Mouse (Mus musculus): Measurements from ENCODE around the gene Ebp.

The Ebp gene

DNA sequence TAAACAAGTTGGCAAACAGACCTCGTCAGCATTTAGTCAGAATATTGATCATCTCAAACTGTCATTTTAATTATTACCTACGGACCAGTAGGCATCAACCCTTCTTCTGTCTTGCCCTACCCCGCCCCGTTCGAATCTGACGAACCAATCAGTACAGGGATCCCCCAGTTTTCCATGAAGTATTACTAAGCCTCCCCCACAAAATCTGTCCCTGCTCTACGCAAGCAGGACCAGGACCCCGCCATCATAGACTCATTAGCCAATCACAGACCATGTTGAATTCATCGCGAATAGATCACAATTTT lies at the start of gene Ebp:
Ebp (minus strand) TSS at position 94 of the 305 bp plus-strand sequence.
- DNase-seq (ENCODE audit: low spot score in 2 of 2), result peak; percentile 45 to 53

DNA sequence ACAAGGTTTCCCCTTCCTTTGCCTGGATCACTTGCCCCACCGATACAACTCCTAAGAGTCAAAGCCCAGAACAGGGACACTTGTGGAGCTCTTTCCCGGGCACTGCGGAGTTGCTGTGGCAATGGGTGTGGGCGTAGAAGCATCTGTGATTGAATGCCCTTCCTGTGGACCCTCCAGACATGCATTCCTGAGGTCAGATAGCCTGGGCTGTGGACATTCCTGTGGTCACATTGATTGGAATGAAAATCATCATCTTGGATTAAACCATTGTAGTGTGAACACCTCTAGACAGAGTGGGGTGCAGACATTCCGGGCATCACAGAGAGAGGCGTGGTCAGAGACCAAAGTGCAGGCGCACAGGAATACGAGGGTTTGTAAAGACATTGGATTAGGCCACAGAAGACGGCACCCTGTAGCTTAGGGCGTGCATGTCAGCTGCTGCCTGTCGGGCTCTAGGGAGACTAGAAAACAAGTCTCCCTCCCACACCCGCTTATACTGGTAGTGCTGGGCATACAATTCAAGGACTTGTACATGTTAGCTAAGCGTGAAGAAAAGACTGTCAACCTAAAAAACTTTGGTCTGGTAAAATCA lies 45.6 kb upstream of the Ebp start:
- DNase-seq (ENCODE audit: low spot score in 2 of 2), result no peak

DNA sequence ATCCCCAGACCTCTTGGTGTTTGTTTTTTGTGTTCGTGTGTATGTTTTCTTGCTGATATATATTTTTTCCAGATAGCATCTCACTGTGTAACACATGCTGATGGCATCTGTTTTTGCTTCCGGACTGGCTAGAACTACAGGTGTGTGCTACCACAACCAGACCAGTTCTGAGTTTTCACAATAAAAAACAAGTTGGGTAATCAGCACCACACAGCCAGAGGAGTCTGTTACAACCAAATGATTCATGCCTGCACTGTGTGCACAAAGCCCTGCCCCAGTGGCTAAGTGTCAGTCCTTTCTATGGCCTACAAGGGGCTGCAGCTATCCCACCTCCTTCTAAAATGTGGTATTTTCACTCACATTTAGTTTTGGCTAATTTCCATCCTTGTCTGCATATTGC lies 43.4 kb upstream of the Ebp start:
- no peak for DNase-seq (ENCODE audit: low spot score in 2 of 2)

DNA sequence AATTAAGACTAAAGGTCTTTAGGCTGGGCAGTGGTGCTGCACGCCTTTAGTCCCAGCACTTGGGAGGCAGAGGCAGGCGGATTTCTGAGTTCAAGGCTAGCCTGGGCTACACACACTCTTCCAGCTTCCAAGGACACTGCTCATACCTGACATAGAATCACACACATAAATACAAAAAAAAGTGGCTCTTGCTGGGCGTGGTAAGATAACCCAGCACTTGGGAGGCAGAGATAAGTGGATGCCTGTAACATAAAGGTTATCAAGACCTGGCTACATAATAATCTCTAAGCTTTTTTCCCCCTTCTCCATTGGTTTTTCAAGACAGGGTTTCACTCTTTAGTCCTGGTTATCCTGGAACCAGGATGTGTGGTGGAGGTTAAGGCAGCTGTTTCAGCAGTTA lies 40.3 kb upstream of the Ebp start:
- no peak for DNase-seq (ENCODE audit: low spot score in 2 of 2)

DNA sequence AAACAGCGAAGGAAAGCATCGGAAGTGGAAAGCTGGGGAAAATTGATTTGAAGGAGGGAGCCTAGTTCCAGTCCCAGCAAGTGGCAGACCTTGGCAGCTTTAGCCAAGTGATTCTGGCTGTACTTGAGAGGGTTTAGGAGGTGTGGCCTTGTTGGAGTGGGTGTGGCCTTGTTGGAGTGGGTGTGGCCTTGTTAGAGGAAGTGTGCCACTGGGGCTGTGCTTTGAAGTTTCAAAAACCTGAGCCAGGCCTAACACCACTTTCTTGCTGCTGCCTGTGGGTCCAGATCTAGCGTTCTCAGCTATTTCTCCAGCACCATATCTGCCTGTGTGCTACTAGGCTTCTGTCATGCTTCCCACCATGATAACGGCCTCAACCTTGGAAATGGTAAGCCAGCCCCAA lies 37.0 kb upstream of the Ebp start:
- no peak for DNase-seq (ENCODE audit: low spot score in 2 of 2)

DNA sequence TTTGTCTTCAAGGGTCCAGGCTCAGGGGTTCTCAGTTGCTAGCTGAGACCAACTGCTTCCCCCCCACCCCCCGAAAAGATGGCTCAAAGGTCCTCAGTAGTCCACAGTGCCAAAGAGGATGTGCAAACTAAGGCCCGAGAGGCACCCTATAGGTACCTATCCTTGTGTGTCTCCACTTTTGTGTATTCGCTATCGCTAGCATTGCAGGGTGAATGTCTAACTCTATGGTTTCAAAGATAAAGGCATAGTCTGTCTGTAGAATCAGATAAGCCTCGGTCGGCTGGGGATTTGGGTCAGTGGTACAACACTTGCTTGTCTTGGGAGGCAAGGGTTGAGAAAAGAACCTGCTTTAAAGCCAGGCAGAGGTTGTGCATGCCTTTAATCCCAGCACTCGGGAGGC lies 30.2 kb upstream of the Ebp start:
- DNase-seq (ENCODE audit: low spot score in 2 of 2), result no peak

DNA sequence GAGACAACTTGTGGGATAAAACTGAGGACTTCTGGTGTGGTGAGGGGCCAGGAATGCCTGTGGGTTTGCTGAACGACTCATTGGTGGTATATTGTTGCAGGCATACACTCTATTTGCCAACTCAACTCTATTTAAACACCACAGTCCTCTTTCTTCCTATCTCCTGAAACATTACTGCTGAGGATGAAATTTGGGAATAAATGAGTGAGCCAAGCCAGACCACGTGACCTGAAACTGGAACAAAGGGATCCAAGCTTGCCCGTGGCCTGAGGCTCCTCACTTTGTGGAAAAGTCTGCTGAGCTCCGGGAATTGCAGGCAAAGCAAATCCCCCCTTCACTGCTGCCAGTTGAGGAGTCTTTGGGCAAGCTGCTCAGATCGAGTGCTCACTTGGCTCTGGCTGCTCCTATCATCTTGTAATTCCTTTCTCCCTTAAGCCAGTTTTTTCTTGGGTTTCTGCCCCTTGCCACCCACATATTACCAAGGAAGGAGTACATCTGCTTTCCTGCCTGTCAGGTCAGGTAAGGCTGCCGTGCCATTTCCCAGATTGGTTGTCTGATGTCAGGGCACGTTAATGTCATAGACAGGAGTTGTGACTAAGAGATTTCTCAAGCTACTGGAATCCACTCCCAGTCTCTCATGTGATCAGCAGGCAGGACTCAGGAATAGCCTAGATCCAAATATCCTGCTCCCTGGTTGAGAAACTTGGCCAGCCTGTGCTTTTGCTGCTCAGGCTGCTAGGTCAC lies 29.5 kb upstream of the Ebp start:
- DNase-seq (ENCODE audit: low spot score in 2 of 2), result peak; percentile 11 to 42

DNA sequence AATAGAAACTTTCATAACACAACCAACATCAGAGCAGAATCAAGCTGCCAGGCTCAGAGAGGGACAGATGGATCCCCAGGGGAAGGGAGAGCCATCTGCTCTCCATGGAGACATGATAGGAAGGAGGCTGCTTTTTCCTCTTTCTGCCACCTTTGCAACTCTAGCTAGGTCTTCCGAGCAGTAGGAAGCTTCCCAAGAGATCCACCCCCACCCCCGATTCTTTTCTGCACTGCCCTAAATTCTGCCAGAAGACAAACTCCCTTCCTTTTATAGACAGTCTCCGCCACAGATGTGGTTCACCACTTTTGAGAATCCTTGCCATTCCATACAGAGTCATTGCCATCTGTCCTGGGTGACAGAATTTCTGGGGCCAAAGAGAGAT lies 29.0 kb upstream of the Ebp start:
- peak; percentile 50 to 60 for DNase-seq (ENCODE audit: low spot score in 2 of 2)

DNA sequence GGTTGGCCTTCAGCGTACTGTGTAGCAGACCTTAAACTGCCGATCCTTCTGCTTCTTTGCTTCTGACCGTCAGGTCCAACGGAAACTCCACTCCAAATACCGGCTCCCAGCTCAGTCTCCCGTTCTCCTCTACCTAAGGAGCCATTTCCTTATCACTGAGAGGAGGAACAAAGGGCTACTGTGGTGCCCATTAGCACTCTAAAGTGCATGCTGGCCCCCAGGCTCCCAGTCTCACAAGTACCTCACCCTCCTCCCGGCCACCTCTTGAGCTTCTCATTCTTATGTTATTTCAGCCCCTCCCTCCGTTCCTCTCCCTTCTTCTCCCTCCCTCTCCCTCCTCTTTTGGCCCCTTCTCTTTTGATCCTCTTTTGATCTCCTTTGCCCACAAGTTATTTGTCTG lies 26.3 kb upstream of the Ebp start:
- DNase-seq (ENCODE audit: low spot score in 2 of 2), result no peak

DNA sequence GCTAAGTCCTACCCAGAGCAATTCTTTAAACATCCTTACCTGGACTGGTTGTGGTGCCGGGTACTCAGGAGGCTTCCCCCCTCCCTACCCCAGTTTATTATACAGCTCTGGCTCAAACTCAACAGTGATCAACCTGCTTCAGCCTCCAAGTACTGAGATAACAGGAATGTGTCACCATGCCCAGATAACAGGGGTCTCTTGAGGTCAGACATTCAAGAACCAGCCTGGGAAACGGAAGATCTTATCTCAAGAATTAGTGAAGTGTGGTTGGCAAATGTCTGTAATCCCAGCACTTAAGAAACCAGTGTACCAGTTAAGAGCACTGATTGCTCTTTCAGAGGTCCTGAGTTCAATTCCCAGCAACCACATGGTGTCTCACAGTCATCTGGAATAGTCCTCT lies 24.8 kb upstream of the Ebp start:
- no peak for DNase-seq (ENCODE audit: low spot score in 2 of 2)

DNA sequence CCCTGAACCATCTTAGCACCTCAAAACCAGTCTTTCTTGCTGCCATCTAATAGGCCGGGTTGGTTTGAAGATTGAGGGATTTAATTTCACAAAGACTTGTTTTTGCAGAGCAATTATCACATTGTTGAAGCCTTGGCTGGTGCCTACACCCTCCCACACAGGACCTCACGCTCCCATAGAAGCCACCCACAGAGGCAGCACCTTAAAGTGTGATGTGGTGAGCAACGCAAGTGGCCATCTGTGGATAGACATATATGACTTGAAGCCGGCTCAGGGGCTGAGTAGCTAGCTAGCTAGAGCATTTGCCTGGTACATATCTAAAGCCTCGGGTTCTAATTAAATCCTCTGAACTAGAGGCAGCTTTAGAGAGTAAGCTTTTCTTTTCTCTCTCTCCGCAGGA lies 24.1 kb upstream of the Ebp start:
- DNase-seq (ENCODE audit: low spot score in 2 of 2), result peak; percentile 56 to 63

DNA sequence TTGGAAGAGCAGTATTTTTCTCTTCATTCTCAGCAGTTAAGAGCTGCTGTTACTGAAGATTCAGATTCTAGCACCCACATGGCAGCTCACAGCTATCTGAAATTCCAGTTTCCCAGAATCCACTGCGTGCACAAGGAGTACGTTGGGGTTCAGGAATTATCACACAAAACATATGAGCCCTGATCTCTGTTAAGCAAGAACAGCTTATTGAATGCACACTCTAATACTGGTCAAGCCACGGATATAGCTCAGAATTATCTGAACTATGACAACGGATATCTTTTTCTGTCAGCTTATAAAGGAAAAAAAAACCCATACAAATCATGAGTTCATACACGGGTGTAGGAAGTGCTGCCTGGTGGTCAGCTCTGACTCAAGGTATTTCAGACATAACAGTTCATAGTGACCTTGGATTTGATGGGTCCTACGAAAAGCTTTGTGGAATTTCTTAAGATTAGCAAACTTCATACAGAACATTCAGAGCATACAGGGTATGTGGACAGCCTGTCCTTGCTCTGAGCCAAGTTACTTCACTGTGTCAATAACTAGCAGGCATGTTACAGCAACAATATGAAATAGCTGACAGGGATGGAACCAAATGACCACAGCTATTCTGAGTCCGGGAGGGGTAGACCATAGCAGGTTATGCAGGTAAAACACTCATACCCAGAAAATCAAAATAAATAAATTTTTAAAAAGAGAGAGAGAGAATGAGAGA lies 18.3 kb upstream of the Ebp start:
- DNase-seq (ENCODE audit: low spot score in 2 of 2), result no peak

DNA sequence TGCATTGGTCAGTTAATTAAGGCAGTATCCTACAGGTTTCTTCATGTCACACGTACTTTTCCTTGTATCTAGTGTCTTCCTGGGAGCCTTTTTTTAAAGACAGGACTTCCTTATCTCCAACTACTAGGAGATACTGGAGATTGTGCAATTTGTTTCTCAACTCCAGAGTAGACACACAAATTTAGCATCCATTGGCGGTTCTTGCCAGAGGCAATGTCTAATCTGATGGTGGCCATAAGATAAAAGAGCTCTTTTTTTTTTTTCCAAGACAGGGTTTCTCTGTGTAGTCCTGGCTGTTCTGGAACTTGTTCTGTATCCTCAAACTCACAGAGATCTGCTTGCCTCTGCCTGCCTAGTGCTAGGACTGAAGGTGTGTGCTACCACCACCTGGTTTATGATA lies 16.4 kb upstream of the Ebp start:
- no peak for DNase-seq (ENCODE audit: low spot score in 2 of 2)

DNA sequence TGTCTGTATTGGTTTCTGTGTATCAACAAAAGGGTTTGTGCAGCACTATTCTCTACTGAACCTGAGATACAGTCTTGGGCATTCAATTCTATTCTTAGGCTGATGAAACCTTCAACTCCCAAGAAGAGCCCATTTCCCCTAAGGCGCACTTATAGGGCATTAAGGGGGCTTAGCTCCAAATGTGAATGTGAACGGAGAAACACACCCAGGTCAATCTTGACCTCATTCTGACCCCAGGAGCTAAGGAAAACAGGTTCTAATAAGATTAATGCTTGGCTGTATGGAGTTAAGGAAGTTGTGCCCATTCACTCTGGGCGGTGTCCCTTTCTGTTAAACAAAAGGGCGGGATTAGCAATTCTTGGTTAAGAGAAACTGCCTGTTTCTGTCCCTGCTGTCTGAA lies 13.9 kb upstream of the Ebp start:
- DNase-seq (ENCODE audit: low spot score in 2 of 2), result no peak

DNA sequence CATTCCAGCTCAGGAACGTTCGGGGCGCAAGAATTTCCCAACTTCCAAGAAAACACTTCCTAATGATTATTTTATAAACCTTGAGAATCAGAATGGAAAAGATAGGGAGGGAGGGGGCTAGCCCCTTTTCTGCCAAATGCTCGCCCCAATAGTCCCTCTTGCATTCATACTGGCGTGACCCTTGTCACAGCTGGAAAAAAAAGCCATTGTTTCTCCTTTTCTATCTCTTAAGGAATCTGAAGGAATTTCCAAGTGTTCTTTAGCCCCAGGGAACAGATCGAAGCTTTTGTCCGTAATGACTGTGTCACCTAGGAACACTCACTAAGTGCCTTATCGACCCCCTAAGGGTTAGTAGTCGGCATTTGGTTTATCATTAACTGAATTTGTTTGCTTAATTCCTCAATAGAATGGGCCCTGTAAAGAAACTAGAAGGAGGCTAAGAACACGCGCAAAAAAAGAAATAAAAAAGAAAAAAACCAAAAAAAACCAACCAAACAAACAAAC lies 13.4 kb upstream of the Ebp start:
- no peak for DNase-seq (ENCODE audit: low spot score in 2 of 2)

DNA sequence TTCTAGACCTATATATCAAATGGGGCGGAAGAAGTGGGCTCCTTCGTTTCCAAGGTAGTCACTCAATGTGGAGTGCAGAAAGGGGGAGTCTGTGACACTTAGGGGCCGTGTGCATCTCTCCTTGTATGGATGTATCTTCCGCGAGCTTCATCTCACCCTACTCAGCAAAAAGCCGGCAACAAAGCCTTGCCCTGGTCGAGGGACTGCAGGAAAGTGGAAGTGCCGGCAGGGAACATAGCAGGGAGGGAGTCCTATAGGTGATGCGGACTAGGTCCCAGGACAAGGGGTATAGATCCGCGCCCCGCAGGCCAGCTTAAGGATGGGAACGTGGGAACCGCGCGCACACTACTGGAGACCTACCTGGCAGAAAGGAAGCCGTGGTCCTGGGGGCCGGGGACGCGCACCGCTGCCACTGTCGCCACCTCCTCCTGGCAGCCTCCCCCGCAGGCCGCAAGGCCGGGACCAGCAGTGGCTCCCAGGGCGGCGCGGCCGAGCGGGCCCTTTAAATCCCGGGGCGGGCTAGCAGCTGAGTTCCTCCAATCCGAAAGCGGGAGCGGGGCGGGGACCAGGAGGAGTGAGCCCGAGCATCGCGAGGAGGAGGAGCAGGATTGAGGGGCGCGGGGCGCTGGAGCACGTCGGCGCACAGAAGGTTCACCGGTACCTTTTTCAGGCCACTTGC lies 12.8 kb upstream of the Ebp start, which contains the start of gene Porcn:
Porcn (minus strand) TSS at position 511 of the 679 bp plus-strand sequence.
- DNase-seq (ENCODE audit: low spot score in 2 of 2), result peak; percentile 76 to 78

DNA sequence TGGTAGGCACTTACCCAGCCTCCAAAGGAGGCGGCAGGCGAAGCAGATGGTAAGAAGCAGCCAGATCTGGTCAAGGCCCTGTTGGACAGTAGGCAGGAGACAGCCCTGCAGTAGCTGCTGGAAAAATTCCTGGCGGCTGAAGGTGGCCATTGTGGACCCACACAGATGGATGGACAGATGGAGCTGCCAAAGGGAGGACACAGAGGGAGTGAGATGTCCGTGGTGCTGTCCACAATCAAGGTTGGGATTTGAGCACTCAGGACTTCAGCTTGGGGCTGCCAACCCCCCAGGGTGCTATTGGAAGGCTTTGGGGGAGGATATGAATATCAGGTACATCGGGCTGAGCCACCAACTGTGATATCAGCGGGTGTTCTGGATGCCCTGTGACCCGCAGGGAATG lies 12.2 kb upstream of the Ebp start:
- DNase-seq (ENCODE audit: low spot score in 2 of 2), result peak in 1 of 2 experiments; percentile 12

DNA sequence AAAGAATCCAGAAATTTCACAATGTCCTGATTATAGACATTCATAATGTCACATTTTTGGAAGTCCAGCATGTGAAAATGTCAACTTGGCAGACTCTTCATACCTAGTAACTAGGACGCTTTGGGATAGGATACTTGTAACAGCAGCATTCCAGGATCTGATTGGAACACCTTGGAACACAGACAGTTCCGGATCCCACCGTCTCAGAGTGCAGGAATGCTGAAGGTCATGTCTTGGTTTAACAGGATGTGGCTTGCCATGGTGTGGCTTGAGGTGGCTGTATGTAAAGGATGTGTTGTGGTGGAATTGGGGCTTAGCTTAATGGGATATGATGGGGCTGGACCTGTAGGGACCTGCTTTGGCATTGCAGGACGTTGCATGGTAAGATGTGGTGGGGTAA lies 11.8 kb upstream of the Ebp start:
- DNase-seq (ENCODE audit: low spot score in 2 of 2), result no peak

DNA sequence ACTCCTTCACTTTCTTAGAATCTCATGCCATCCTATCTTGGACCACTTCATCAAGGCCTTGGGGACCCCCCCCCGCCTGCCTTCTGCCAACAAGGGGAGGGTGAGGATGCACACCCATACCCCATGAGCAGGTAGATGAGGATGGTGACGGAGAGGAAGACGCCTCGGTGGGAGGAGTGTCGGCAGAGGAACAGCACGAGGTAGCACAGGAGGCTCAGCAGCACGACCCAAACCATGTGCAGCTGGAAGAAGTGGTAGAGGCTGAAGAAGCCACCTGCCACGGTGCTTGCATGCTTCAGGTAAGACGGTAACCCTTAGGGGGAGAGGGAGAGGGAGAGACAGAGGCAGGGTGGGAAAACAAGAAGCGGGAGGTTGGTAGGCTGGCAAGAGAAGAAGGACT lies 10.8 kb upstream of the Ebp start:
- no peak for DNase-seq (ENCODE audit: low spot score in 2 of 2)

DNA sequence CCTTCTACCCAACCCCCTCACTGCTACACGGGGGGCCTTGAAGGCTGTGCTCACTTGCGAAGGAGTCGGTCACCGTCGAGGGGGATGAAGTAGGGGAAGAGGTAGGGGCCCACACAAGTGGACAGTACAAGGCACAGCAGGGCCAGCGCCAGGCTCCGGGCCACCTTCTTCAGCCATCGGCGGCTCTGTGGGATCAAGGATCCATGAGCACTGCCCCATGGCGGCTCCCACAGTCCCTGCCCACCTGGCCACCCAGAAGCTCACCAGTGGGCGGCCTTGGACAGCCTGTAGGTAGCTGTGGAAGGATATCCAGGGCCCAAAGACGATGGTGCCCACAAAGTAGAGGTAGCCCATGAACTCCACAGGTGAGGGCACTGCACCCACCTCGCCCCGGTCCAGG lies 9.8 kb upstream of the Ebp start:
- no peak for DNase-seq (ENCODE audit: low spot score in 2 of 2)

DNA sequence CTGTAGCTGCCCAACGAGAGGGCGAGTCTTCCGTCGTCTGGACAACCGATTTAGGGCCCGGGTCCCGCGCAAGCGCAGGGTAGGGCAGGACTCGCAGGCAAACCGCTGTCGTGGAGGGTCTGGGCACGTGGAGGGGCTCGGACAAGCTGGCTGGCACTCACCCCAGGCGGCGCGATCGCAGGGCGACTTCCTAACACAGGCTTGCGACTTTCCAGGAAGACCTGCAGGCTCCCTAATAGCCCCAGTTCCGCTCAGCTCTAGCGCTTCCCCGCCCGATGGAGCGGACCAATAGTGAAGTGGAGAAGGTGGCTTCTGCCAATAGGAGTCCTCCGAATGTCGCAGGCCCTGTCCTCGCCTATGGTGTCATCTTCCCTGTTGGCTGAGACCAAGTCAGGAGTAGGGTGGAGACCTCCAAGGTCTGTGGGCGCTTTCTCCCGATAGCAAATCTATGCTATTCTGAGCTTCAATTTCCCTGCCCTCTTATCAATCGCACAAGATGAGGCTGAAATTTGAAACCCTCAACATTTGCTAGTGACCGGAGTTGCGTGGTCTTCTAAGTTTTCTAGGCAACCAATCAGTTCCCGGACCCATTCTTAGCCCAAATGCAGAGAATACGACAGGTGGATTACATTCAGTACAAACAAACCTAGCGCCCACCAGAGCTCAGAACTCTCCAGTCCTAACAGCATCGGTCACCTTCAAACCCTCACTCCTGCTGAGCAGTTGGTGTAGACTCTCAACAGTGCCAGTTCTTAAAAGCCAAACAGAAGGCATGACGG lies 483 bp downstream of the Ebp start:
- peak; percentile 61 to 80 for DNase-seq (ENCODE audit: low spot score in 2 of 2)

Data from right cerebral cortex, adult 2 months (tissue).